Comparison of ENCODE assay signal across 8 mouse cellular contexts in genomic region chr4:102656494-102657036, GRCm38 (mm10).
DNase-seq lines count a peak whose midpoint lies in the region; ATAC-seq lines count a peak whose summit lies in the region.

No protein-coding gene starts in this region.

- H3K4me3 ChIP-seq in heart, embryonic 15.5 days, result no peak overlapping the region

- no peak overlapping the region for H3K4me2 ChIP-seq in heart, embryonic 15.5 days

- no peaks in the 10 kb centered on the region for H3K9me3 ChIP-seq in heart, embryonic 15.5 days (replicated peaks)

- H3K27ac ChIP-seq in heart, embryonic 15.5 days, result no peak overlapping the region

- H3K4me1 ChIP-seq in heart, embryonic 15.5 days (replicated peaks), result no peaks in the 10 kb centered on the region

- WGBS in heart, embryonic 15.5 days, result 10% methylated on average over 3 of the region's 3 CpGs

- peak; percentile 38 for DNase-seq in gastrocnemius, adult 18-20 months (ENCODE audit: low spot score)
- no peak for DNase-seq in gastrocnemius, adult 8-10 months (ENCODE audit: low spot score in 2 of 2)
- peak; percentile 27 for DNase-seq in MN1 (ENCODE audit: low spot score)
- DNase-seq in cerebellum, postnatal 25 days, result peak; percentile 24 to 50
- DNase-seq in kidney, postnatal 4 days, result peak; percentile 15 to 48
- DNase-seq in skeletal muscle tissue, adult 2 months (ENCODE audit: low read depth, low spot score), result peak; percentile 66

- H3K9ac ChIP-seq in heart, embryonic 15.5 days, result no peak overlapping the region

- no peaks in the 10 kb centered on the region for H3K27me3 ChIP-seq in heart, embryonic 15.5 days

- H3K36me3 ChIP-seq in heart, embryonic 15.5 days, result no peaks in the 10 kb centered on the region

- ATAC-seq in heart, embryonic 15.5 days (replicated peaks; ENCODE audit: insufficient number of reproducible peaks, insufficient read depth, low FRiP score, low read depth), result 0 out of 2 replicates have a peak, but pooled peaks have one; percentile 7
- peak; percentile 75 for ATAC-seq in megakaryocyte progenitor cell, adult 5-6 weeks (replicated peaks; ENCODE audit: poor library complexity)

Comparison
In these comparisons a context has a peak if more than half of its experiments do, and no peak if none do; other contexts are left out.
1. DNase-seq: peak in gastrocnemius, adult 18-20 months (single experiment), MN1 (single experiment), cerebellum, postnatal 25 days (2 of 2), kidney, postnatal 4 days (2 of 2) and skeletal muscle tissue, adult 2 months (single experiment); none in gastrocnemius, adult 8-10 months (0 of 2).